Mouse (Mus musculus): ENCODE data around the gene Rhoa. TPM values are rescaled to one million over a fixed set of nuclear protein-coding genes. Genes with fewer than 3 reads are reported as not detected.
"Not testable (repeated sequence)": the region's sequence is repeated elsewhere in the genome, so short reads cannot be mapped to it uniquely, and the experiment has no call there.

The Rhoa gene
- polyA plus RNA-seq, 3 experiments from 2014 or later: 323 to 459 (median 386) TPM

DNA sequence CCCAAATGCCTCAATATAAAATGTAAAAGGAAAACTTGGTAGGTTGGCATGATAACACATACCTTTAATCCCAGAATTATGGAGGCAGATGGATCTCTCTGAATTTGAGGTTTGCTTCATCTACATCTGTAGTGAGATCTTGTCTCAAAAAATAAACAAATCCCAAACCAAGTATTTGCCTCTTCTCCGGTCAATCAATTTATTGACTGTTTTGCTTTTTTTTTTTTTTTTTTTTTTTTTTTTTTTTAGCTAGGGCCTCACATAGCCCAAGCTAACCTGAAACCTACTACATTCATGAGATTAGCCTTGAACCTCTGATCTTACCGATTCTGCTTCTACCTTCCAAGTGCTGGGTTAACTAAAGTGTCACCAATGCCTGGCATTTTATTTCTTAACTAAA lies 16.6 kb upstream of the Rhoa start:
- no peak for ATAC-seq

DNA sequence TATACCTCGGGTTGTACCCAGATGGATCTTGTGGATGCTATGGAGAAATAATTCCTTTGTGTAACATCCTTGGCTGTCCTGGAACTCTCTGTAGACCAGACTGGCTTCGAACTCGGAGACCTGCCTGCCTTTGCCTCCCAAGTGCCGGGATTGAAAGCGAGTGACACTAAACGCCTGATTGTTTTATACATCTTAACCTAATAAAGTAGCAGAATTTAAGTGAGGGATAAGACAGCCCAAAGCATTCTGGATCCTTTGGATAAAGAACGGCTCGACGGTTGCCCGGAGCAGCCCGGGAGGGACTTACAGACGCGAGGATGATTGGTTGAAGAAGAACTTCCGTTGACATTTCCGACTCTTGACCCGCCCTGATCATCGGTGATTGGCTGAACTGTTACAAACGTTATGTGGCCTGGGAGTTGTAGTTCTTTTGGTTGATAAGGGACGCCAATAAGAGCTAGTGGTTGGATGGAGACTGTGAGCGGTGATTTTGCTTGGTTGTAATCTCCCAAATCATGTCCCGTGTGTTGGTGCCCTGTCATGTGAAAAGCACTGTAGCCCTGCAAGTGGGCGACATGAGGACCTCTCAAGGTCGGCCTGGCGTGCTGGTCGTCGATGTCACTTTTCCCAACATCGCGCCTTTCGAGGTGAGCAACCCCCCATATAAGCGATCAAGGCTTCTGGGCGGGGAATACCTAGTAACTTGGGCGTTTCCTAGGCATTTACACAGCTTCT lies 15.7 kb upstream of the Rhoa start, which contains the start of gene Nicn1:
Nicn1 (plus strand) TSS at position 414 of the 735 bp plus-strand sequence.
- ATAC-seq: peak; percentile 100

DNA sequence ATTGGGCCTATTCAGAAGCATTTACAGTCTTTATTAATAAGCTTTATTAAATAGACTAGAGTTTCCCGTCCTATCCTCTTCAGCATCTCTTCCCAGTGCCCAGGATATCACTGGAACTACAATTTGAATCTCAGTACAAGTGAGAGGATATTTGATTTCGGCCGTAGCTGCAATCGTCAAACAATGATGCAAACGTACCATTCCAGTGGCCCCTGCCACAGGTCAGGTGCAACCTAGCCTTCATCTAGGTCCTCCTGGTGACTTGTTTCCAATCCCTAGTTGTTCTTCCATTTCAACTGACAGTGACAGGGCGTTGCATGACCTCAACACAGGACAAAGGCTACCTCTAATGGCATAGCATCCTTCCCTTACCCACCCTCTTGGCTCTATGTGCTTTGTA lies 15.2 kb upstream of the Rhoa start:
- no peak for ATAC-seq

DNA sequence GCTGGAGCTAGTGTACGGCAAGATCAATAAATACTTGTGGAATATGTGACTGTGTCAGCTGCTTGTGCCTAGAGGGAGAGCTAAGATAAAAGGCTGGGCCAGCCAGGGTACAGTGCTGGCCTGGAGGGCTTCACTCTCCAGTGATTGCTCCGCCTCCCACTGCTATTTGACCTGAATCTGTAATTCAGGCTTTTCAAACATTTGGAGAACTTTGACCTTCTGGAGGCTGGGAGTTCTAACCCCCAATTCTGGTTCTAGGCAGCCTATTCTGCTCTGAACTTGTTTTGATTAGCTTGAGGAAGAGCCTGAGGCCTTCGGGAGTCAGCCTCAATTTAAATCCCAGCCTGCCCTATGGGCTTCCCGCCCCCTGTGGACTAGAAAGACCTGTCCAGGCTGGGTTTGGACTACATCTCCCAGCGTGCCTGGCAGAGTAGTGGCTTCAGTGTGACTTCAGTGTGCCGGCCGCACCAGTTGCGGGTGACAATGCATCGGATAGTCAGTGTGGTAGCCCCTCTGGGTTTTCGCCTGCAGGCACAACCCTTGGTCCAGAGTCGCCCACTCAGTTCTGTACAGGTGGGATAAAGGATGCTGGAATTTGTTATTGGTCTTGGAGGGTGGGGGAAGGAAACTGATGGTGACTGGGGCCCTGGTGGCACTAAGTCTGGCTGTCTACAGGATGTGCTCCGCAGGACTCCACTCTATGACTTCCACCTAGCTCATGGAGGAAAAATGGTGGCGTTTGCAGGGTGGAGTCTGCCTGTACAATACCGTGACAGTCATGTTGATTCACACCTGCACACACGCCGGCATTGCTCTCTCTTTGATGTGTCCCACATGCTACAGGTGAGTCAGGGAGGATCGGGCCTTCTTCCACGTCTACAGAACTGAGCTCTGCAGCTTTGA lies 9.2 kb upstream of the Rhoa start, which contains the start of gene Amt:
Amt (plus strand) TSS at position 401 of the 903 bp plus-strand sequence.
- no peak for ATAC-seq

DNA sequence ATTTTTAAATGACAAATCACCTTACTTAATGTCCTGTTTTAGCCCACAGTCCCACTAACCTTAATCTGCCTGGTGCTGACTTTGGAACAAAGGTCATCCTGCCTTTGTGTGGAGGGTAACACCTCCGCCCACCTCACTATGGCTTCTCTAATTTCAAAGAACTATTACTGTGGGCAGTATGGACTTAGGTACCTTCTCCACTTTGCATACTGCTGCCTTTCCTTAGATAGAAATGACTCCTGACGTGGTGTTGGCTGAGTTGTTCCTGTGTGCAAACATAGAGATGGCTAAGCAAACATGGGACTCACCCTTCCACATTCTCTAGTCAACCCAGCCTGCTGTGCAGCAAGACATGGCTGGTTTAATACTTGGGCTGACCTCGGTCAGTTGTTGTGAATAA lies 4.1 kb upstream of the Rhoa start:
- no peak for ATAC-seq

DNA sequence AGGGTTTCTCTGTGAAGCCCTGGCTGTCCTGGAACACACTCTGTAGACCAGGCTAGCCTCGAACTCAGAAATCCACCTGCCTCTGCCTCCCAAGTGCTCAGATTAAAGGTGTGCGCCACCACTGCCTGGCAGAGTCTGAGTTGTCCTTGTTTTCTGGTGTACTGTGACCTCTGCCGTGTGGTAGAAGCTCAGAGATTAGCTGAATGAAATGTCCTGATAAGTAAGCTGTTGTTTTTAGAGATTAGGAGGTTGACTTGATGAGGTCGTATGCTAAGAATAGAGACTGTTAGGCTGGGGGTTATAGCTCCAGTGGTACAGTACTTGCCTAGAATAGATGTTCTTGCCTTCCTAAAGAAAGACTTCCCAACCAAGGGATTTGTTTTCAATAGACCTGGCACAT lies 1.2 kb upstream of the Rhoa start:
- ATAC-seq: no peak

DNA sequence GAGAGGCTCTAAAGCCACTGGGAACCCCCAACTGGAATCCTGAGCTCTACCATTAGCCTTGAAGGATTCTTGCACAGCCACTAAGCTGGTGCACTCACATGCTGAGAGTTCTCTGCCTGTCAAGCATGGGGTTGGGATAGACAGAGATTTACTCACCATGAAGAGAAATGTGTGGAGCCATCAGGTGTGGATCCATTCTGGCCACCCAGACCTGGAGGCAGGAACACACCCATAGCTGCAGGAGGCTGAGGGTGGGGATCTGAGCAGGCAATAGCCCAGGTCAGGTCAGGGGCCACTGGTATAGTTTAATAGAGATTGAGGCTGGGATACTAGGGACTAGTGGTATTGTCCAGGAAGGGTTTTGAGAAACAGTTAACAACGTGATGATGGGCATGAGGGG lies 759 bp upstream of the Rhoa start:
- no peak for ATAC-seq

DNA sequence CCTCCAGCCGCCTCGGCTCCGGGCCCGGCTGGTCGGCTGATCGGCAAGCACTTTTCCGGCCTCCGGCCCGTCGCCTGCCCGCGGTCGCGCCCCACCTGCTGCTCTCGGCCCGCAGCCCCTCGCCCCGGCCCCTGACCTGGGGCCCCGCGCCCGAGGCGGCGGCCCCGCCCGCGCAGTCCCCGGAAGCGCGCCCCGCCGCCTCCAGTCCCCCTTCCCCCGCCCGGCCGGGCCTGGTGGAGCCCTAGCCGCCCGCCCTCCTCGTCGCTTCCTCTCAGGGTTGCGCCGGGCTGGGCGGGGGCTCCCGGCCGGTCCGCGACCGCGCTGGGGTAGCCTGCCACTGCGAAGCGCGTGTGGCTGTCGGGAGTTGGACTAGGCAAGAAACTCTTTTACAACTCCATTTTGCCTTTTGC lies 647 bp downstream of the Rhoa start:
- ATAC-seq: peak; percentile 50

DNA sequence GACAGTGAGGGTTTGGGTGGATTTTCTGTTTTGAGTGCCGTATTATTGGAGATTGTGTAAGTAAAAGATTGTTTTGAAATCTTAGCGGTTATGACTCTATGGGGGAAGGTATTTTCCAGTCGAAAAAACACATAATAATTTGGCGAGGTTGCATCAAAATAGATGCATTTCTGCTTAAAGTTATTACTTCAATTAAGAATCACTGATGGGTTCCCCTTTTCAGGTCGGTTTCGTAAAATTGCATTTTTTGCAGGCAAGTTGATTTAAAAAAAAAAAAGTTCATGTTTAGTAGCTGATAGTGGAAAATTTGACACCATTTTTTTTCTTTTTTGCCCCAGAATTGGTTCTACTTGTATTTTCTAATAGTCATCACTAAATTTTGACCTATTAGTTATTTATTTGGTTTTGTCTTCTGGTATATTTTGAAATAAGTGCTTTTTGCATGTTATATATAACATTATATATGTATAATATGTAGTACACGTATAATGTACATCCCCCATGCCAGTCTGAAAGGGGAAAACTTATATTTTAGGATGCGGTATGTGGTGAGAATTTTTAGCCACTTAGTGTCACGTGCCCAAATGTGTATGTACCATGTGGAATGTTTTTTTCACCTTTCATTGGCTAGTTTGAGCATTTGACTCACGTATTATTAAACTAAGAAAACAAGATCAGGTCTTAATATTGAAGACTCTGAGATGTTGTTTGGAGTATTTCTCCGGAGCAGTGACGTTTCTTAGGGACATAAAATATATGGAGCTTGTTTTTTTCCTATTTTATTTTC lies 1.3 kb downstream of the Rhoa start:
- ATAC-seq: no peak

DNA sequence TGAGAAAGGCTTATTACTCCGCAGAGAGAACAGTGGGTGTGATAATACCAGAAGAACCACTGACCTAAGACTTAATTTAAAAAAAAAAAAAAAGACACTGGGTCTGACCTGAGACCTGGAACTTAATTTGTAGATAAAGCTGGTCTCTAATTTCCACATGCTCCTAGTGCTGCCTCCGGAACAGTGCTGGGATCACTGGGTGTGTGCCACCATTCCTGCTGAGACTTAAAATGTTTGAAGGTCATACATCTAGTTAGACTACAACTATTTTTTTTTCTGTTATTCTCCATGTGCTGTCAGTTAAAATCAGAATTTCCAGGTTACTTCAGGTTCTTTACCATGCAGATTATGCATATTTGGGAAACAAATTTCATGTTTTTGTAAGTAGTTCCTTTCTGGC lies 2.2 kb downstream of the Rhoa start:
- ATAC-seq: no peak

DNA sequence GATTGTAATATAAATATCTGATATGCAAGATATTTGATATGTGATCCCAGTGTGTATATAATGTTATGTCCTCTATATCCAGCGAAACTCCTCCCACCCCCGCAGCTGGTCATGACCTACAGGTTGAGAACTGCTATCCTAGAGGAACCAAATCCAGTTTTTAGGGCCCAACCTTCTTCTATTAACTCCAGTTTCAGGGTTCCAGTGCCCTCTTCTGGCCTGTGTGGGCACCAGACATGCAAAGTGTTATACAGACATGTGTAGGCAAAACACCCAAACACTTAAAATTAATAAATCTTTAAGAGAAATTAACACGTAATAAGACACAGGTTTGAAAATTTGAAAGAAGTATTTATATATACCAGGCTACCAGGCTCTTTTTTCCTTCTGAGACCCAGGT lies 11.6 kb downstream of the Rhoa start:
- ATAC-seq: no peak

DNA sequence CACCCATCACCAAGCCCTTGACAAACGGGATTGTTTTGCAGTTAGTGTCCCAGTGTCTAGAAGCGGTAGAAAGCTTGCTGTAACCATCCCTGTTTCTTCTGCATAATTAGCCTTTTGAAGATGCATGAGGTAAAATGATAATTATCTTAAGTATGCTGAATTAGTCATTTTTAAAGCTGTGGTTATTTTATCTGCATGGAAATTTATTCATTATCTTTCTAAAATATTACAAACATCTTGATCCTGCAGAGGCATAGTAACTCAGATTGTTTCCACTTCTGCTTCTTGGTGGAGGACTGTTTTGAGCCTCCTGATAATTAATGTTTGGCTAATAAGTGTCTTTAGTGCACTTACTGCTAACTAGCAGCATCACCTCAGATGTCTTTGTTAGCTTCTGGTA lies 12.5 kb downstream of the Rhoa start:
- peak; percentile 7 for ATAC-seq

DNA sequence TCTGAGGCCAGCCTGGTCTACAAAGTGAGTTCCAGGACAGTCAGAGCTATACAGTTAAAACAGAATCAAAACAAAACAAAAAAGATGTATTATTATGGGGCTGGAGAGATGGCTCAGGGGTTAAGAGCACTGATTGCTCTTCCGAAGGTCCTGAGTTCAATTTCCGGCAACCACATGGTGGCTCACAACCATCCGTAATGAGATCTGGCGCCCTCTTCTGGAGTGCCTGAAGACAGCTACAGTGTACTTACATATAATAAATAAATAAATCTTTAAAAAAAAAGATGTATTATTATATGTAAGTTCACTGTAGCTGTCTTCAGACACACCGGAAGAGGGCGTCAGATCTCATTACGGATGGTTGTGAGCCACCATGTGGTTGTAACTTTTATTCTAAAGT lies 16.1 kb downstream of the Rhoa start:
- not testable (repeated sequence) for ATAC-seq

DNA sequence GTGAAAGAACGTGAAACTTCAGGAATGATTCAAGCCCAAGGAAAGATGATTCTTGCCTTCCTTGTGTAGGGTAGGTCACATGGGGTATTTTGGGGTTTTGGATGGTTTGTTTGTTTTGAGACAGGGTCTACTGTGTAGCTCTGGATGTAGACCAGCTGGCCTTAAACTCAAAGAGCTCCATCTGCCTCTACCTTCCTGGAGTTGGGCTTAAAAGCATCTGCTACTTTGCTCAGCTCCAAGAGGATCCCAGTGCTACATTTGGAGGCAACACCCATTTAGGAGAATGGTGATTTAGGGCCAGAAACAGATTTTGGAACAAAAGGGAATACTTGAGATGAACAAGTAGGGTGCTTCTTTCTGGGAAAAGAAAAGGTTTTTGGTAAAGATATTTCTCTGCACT lies 18.9 kb downstream of the Rhoa start:
- ATAC-seq: no peak

DNA sequence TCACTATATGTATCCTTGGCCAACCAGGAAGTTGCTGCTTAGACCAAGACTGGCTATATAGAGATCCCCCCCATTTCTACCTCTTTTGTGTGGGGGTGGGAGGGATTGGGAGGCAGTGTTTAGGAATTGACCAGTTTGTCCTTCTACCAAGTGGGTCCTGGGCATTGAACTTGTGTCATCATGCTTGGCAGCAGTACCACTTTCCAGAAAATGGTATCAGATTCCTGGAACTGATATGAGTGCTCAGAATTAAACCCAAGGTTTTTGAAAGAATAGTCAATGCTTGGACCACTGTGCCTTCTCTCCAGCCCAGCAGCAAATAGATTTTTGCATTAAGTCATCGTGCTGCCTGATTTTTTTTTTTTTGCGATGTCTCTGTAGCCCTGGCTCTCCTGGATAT lies 19.9 kb downstream of the Rhoa start:
- no peak for ATAC-seq

DNA sequence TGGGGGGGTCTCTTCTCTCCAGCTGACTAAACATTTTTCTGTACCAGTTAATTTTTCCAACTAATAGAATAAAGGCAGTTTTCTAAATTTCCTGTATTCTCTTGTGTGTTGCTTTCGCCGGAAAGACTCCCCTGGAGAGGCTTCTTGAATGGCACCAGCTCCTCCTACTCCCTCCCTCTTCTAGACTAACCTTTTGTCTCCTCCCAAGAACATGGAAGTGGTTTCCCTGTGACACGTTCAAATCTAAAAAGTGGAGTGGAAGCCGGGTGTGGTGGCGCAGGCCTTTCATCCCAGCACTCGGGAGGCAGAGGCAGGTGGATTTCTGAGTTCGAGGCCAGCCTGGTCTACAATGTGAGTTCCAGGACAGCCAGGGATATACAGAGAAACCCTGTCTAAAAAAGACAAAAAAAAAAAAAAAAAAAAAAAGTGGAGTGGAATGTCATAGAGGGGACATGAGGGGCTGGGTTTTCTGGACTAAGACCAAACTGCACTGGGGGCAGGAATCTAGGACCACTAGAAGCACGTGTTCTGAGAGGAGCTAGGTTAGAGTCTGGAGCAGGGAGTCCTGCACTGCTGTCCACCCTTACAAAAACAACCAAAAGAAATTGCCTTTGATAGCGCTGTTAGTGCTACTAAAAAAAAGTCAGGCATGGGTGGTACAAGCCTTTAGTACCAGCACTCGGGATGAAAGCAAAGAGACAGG lies 32.1 kb downstream of the Rhoa start:
- no peak for ATAC-seq

DNA sequence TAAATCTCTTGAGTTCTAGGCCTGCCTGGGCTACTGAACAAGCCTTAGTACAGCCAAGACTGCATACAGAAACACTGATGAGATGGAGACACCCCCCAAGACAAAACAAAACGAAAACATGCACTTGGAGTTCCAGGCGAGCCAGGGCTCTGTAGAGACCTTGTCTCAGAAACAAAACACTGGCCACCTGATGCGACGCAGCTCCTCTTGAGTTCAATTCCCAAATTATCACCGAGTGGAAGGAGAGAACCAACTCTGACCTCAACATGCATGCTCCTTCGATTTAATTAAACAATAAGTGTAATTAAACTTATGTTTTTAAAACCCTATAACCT lies 32.6 kb downstream of the Rhoa start:
- ATAC-seq: no peak

DNA sequence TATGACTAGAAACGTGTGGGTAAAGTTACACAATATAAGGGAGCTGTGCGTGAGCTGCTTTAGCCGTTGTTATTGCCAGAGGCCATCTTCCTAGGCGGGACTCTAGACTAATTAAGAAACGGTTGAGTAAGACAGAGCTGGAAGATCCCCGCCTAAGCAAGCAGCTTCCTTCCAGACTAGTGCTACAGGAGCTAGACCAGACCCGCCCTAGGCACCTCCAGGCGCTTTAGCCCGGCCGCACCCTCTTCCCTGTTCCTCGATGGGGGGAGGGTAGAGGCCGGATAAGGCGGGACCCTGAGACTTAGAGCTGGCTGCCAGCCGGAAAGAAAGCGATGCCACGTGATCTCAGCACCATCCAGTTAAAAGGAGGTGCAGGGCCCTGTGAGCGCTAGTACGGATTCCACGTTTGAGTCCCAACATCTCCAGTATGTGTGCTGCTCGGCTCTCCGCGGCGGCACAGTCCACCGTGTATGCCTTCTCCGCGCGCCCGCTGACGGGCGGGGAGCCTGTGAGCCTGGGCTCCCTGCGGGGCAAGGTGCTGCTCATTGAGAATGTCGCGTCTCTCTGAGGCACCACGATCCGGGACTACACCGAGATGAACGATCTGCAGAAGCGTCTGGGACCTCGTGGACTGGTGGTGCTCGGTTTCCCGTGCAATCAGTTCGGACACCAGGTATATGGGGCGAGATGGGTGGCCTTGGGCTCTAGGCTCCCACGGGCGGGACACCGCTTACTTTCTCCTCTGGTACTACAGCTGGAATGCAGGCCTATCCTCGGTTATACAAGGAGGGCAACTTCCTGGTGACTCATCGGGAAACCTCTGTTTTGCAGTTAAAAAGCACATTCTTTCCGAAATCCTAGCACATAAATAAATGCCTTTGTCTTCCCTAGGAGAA lies 33.2 kb downstream of the Rhoa start, which contains the start of gene Gpx1:
Gpx1 (plus strand) TSS at position 18 of the 896 bp plus-strand sequence.
- peak; percentile 91 for ATAC-seq

DNA sequence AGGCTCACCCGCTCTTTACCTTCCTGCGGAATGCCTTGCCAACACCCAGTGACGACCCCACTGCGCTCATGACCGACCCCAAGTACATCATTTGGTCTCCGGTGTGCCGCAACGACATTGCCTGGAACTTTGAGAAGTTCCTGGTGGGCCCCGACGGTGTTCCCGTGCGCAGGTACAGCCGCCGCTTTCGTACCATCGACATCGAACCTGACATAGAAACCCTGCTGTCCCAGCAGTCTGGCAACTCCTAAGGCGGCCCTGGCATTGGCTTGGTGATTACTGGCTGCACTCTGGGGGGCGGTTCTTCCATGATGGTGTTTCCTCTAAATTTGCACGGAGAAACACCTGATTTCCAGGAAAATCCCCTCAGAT lies 33.9 kb downstream of the Rhoa start:
- no peak for ATAC-seq

DNA sequence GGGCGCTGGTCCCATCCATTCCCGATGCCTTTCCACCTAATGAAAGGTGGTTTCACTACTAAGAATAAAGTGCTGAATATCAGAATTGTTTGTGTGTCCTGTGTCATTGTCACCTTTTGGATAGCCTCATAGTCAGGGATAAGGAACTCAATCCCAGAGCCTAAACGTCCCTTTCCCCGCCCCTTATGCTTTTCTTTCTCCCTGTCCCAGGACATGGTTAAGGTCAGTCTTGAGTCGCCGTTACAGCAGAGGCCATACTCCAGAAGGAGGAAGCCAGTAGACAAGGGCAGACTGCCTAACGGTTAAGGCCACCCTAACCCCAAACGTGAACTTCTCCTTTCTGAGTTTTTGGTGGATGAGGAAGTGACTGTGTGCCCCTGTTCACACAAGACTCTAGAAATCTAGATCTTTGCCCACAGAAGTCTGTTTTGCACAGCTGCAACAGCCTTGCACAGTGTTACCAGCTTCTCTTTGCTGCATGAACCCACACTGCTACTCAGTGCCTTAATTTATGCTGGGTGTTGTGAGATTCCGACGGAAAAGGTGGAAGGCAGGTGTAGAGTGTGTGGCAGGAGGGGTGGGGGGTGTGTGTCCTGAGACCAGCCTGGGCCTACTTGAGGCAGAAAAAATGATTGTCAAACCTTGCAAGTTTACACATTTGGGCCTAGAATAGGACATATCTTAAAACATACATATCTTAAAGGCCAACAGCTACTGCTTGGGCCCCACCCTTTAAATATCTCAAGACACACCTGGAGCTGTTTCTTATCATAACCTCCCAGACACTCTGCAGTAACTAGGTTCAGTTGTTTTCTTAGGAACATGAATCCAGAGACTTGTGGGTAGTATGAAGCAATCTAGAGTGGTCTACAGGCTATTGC lies 34.6 kb downstream of the Rhoa start:
- ATAC-seq: no peak

DNA sequence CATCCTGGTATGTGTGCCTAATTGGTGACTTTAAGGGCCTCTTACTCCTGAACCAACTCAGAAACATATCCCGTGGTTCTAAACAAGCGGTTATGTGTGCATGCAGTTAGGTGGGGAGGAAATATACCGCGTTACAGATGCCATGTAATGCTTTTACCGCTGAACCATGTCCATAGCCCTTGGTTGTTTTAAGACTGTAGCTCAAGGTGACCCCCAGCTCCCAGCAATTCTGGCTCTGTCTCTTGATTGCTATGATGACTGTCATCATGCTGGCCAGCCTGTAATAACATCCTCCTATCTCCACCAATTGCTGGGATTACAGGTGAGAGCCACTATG lies 35.2 kb downstream of the Rhoa start:
- ATAC-seq: no peak

All from inflammation-experienced regulatory T-cells, adult 6 months (primary cell).